Mouse (Mus musculus): ENCODE measurements around the gene Gm20498. TPM values are rescaled to one million over a fixed set of nuclear protein-coding genes. Genes with fewer than 3 reads are reported as not detected.
A peak's percentile ranks its signal among the peaks of the same experiment; 100 is the strongest.

The Gm20498 gene
- polyA plus RNA-seq, 1 experiment from 2014 or later = 27.8 TPM

DNA sequence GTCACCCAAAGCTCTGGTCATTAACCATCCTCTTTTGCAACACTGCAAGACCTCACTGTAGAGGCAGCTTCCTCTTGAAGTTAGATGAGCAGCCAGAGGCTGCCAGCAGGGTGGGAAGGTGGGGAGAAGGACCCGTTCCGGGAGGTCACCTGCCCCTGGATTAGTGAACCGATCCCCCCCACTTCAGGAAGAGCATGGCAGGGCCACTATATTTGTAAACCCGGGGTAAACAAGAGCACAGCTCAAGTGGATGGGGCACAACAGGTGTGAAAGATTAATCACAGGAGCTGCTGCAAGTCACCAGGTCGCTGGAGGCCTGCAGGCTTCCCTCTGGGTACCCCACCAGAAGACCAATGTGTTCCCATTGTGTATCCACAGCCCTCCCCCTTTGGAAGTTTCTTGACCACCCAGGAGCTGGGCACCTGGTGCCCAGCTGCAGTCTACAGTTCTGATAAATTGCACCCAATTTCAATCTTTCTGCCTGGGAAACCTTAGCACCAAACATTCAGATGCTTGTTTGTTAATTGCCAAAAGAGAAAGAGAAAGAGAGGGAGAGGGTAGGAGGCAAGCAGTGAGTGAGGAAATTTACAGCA, 201.6 kb downstream of the Gm20498 start:
- peaks cover 31% of the 10 kb centered on the region for H3K4me1 ChIP-seq (replicated peaks)
- peaks cover 47% of the 10 kb centered on the region for H3K27me3 ChIP-seq (ENCODE audit: insufficient read depth, poor library complexity, severe bottlenecking)
- H3K4me3 ChIP-seq = peak overlapping the region; percentile 76; the same call in 1 of the 2 replicates
- 44% methylated on average over 5 of the region's 5 CpGs for WGBS
- peak overlapping the region; percentile 85; the same call in 1 of the 2 replicates for H3K27ac ChIP-seq
- H3K36me3 ChIP-seq = no peaks in the 10 kb centered on the region
- H3K9me3 ChIP-seq = no peaks in the 10 kb centered on the region
- no peak for DNase-seq (ENCODE audit: low spot score)

DNA sequence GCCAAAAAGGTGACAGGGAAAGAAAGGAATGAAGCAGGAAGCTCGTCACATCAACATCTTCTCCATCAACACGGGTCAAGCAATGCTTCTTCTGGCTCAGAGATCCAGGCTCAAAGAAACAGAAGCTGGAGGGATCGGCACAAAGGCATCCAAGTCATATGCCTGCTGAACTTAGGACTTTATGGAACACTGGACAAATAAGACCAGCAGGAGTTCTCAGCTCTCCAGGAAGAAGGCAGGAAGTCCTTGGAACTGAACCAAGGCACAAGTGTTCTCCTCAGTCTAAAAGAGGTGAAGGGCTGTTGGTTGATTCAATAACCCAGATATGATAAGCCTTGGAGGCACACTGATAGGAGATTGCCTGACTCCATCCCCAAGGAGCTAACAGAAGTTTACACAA, 207.7 kb downstream of the Gm20498 start:
- WGBS = 82% methylated on average over 3 of the region's 3 CpGs
- peaks cover 14% of the 10 kb centered on the region for H3K4me1 ChIP-seq (replicated peaks)
- H3K9me3 ChIP-seq = no peaks in the 10 kb centered on the region
- H3K36me3 ChIP-seq = no peaks in the 10 kb centered on the region
- no peak overlapping the region for H3K4me3 ChIP-seq
- DNase-seq (ENCODE audit: low spot score) = no peak
- peaks cover 5% of the 10 kb centered on the region; the same call in 1 of the 2 replicates for H3K27me3 ChIP-seq (ENCODE audit: insufficient read depth, poor library complexity, severe bottlenecking)
- H3K27ac ChIP-seq = no peak overlapping the region

DNA sequence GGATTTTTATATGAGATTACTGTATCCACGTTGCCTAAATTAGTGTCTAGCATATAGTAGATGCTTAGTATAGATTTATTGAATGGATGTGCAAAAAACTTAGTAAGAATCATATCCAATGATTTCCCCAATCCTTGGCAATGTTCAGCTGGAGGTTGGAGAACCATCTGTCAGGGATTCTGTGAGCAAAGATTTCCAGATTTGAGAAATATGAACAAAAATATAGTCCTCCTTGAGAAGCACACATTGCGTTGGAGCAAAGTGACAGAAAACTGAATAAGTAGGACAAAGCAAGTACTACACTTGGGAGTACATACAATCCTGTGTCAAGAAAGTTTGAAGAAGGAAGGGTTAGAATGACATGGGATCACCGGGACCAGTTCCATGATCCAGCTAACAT, 208.6 kb downstream of the Gm20498 start:
- WGBS = 94% methylated on average over 3 of the region's 3 CpGs
- no peaks in the 10 kb centered on the region for H3K27me3 ChIP-seq (ENCODE audit: insufficient read depth, poor library complexity, severe bottlenecking)
- H3K27ac ChIP-seq = no peak overlapping the region
- H3K4me1 ChIP-seq (replicated peaks) = peaks cover 15% of the 10 kb centered on the region
- H3K36me3 ChIP-seq = no peaks in the 10 kb centered on the region
- DNase-seq (ENCODE audit: low spot score) = no peak
- no peaks in the 10 kb centered on the region for H3K9me3 ChIP-seq
- no peak overlapping the region for H3K4me3 ChIP-seq

DNA sequence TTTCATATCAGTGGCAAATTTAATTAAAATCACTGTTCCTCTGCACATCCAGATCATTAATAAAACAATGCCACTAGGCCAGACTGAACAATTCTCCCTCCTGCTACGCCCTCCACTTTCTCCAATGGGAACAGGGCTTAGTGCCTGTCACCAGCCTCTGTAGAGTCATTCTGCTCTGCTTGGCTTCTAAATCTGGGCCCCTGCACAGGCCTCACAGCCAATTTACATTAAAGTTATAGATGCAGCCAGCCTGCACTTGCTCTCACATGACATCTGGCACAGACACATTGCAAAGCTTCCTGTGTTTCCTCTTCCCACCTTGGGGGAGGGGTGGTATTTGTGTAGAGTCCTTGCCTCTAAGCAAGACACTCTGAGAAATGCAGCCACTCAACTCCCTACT, 211.7 kb downstream of the Gm20498 start:
- WGBS = 83% methylated on average over 1 of the region's 1 CpGs
- Histone ChIP-seq H3K27ac (peak overlapping the region; percentile 5), H3K9me3 (no peaks in the 10 kb centered on the region), H3K4me3 (no peak overlapping the region), H3K4me1 (replicated peaks) (peaks cover 26% of the 10 kb centered on the region), H3K27me3 (ENCODE audit: insufficient read depth, poor library complexity, severe bottlenecking) (no peaks in the 10 kb centered on the region), H3K36me3 (no peaks in the 10 kb centered on the region)
- DNase-seq (ENCODE audit: low spot score) = no peak

DNA sequence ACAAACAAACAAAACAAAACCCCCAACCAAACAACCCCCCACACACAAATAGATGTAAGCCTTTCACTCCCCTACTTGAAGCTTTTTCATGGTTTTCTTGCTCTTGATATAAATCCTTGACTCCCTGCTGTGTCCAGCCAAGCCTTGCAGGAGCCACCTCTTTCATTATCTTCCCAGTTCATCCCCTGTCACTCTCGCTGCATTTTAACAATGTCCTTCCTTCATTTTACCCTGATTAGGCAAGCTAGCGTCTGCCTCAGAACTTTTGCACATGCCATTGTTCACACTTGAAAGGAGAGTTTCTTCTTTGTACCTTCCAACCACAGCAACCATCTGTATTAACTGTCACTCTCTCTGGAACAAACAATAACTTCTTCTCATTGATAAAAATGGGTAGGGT, 214.9 kb downstream of the Gm20498 start:
- no peaks in the 10 kb centered on the region for H3K27me3 ChIP-seq (ENCODE audit: insufficient read depth, poor library complexity, severe bottlenecking)
- 0 out of 2 replicates have a peak, but pooled peaks cover 3% of the 10 kb centered on the region for H3K36me3 ChIP-seq
- H3K9me3 ChIP-seq = 0 out of 2 replicates have a peak, but pooled peaks cover 2% of the 10 kb centered on the region
- H3K27ac ChIP-seq = peak overlapping the region; percentile 45; the same call in 1 of the 2 replicates
- peak; percentile 12 for DNase-seq (ENCODE audit: low spot score)
- no peak overlapping the region for H3K4me3 ChIP-seq
- WGBS = 10% methylated on average over 2 of the region's 2 CpGs
- H3K4me1 ChIP-seq (replicated peaks) = peaks cover 26% of the 10 kb centered on the region

DNA sequence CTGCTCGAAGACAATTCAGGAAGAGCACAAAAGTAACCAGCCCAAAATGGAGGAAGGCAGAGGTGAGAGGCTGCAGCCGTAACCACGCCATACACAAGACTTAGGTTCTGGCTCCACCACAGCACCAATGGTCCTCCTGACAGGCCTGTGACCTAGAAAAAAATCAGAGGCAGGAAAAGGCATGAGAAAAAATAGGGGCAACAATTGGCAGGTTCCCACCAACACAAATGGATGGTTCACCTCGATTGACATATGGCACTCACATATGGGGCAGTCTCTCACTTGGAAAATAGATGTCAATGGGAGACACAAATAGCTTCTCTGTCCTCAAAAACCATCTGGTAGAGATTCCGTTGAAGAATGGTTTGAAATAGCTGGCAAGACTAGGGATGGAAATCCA, 216.8 kb downstream of the Gm20498 start:
- Histone ChIP-seq H3K4me1 (replicated peaks) (peaks cover 21% of the 10 kb centered on the region), H3K9me3 (0 out of 2 replicates have a peak, but pooled peaks cover 2% of the 10 kb centered on the region), H3K36me3 (0 out of 2 replicates have a peak, but pooled peaks cover 3% of the 10 kb centered on the region), H3K4me3 (no peak overlapping the region), H3K27ac (no peak overlapping the region), H3K27me3 (ENCODE audit: insufficient read depth, poor library complexity, severe bottlenecking) (no peaks in the 10 kb centered on the region)
- WGBS = 86% methylated on average over 5 of the region's 5 CpGs
- DNase-seq (ENCODE audit: low spot score) = no peak

Other genes with a start within 250 kb of the Gm20498 start
- 1.3 and 2.3 TPM in 2 replicates for gene Slc8a3, start 199.7 kb downstream of the Gm20498 start, polyA plus RNA-seq (2016; fragmentation: Nextera tagmentation; extraction: Ambion mirVana)
- 0.20 and 0.21 TPM in 2 replicates for gene Gm4787, start 153.4 kb downstream of the Gm20498 start, polyA plus RNA-seq (2016; fragmentation: Nextera tagmentation; extraction: Ambion mirVana)
- 0.25 and 0.50 TPM in 2 replicates for gene Adam4, start 111.0 kb downstream of the Gm20498 start, polyA plus RNA-seq (2016; fragmentation: Nextera tagmentation; extraction: Ambion mirVana)
- gene Cox16, start 47.8 kb downstream of the Gm20498 start, polyA plus RNA-seq (2016; fragmentation: Nextera tagmentation; extraction: Ambion mirVana) = 117 and 131 TPM in 2 replicates
- 31.3 and 32.3 TPM in 2 replicates for gene Synj2bp, start within 50 bp of the Gm20498 start, polyA plus RNA-seq (2016; fragmentation: Nextera tagmentation; extraction: Ambion mirVana)
- 0.38 and 0.42 TPM in 2 replicates for gene Adam21, start 35.6 kb upstream of the Gm20498 start, polyA plus RNA-seq (2016; fragmentation: Nextera tagmentation; extraction: Ambion mirVana)
- 79.4 and 80.8 TPM in 2 replicates for gene Med6, start 62.1 kb upstream of the Gm20498 start, polyA plus RNA-seq (2016; fragmentation: Nextera tagmentation; extraction: Ambion mirVana)
- gene Ttc9, start 98.3 kb upstream of the Gm20498 start, polyA plus RNA-seq (2016; fragmentation: Nextera tagmentation; extraction: Ambion mirVana) = 2.2 and 2.7 TPM in 2 replicates
- gene Map3k9, start 248.3 kb upstream of the Gm20498 start, polyA plus RNA-seq (2016; fragmentation: Nextera tagmentation; extraction: Ambion mirVana) = 1.3 and 2.1 TPM in 2 replicates